Mouse (Mus musculus) stomach, embryonic 16.5 days (tissue): Measurements from ENCODE around the gene Agxt. TPM values are rescaled to one million over a fixed set of nuclear protein-coding genes. Genes with fewer than 3 reads are reported as not detected.

Source experiments
- ATAC-seq: fragments of 200-750 bp; cut with Nextera tagmentation; 2 replicates; pipeline ENCODE4 v1.8.0; 2017; ENCODE audit warnings: moderate number of reproducible peaks, moderate TSS enrichment; ENCODE audit not compliant: insufficient read depth, low FRiP score
- H3K27ac ChIP-seq: fragments of 300-500 bp; sonication (generic); 2 replicates; pipeline ENCODE4 v1.5.1; 2014; ENCODE audit warnings: low read length
- H3K27me3 ChIP-seq: fragments of 300-500 bp; sonication (generic); 2 replicates; pipeline ENCODE4 v1.6.1; 2014; ENCODE audit warnings: low read length, control low read depth, mixed read lengths; ENCODE audit not compliant: control insufficient read depth, insufficient read depth
- H3K36me3 ChIP-seq: fragments of 300-500 bp; sonication (generic); 2 replicates; pipeline ENCODE4 v1.6.1; 2014; ENCODE audit warnings: low read length; ENCODE audit not compliant: control insufficient read depth, insufficient read depth
- H3K4me1 ChIP-seq: fragments of 300-500 bp; sonication (generic); 2 replicates; pipeline ENCODE4 v1.6.1; 2014; ENCODE audit warnings: low read length, control low read depth, mixed read lengths; ENCODE audit not compliant: control insufficient read depth, insufficient read depth
- H3K4me2 ChIP-seq: fragments of 300-500 bp; sonication (generic); 2 replicates; pipeline ENCODE4 v1.6.1; 2014; ENCODE audit warnings: low read depth, low read length, mixed read lengths
- H3K4me3 ChIP-seq: fragments of 300-500 bp; sonication (generic); replicated peaks from 2 replicates; pipeline ENCODE4 v1.5.1; 2014; ENCODE audit warnings: mild to moderate bottlenecking, low read length
- H3K9ac ChIP-seq: fragments of 300-500 bp; sonication (generic); 2 replicates; pipeline ENCODE4 v1.6.1; 2014; ENCODE audit warnings: low read length
- H3K9me3 ChIP-seq: fragments of 300-500 bp; sonication (generic); replicated peaks from 2 replicates; pipeline ENCODE4 v1.6.1; 2016; ENCODE audit warnings: low read length, control low read depth; ENCODE audit not compliant: control insufficient read depth
- WGBS: fragments of 180-500 bp; shearing (Covaris S2); extraction: QIAGEN DNeasy Blood & Tissue Kit; methylation state at CpG from one replicate; pipeline ENCODE4 v1.1.7; 2014; 5-methylcytosine and 5-hydroxymethylcytosine counted together
- polyA plus RNA-seq: library from polyadenylated mRNA; unstranded; fragments of >200 nt; fragmentation: Nextera tagmentation; extraction: Ambion mirVana; gene quantifications from 2 replicates; pipeline ENCODE4 v1.2.1, GENCODE M21; 2015

Agxt gene
- polyA plus RNA-seq, 1 experiment from 2014 or later, result 0.53 TPM

GRCm38 (mm10) chr1:93160501-93161133 is 25.6 kb downstream of the Agxt start, which contains the start of gene 2310007B03Rik:
2310007B03Rik (minus strand) TSS chr1:93160948.
- peak; percentile 73; the same call in 1 of the 2 replicates for ATAC-seq
- H3K9ac ChIP-seq, result peak within 1 kb of the TSS; percentile 54; the same call in 1 of the 2 replicates
- peak within 1 kb of the TSS; percentile 37; the same call in 1 of the 2 replicates for H3K4me2 ChIP-seq
- H3K27me3 ChIP-seq, result no peaks in the 10 kb centered on the region
- H3K27ac ChIP-seq, result peak within 1 kb of the TSS; percentile 88
- H3K9me3 ChIP-seq, result no peaks in the 10 kb centered on the region
- H3K36me3 ChIP-seq, result no peaks in the 10 kb centered on the region
- no peaks in the 10 kb centered on the region; the same call in 1 of the 2 replicates for H3K4me1 ChIP-seq
- H3K4me3 ChIP-seq, result peak within 1 kb of the TSS; percentile 30
- 50% methylated on average over 8 of the region's 8 CpGs for WGBS

DNA sequence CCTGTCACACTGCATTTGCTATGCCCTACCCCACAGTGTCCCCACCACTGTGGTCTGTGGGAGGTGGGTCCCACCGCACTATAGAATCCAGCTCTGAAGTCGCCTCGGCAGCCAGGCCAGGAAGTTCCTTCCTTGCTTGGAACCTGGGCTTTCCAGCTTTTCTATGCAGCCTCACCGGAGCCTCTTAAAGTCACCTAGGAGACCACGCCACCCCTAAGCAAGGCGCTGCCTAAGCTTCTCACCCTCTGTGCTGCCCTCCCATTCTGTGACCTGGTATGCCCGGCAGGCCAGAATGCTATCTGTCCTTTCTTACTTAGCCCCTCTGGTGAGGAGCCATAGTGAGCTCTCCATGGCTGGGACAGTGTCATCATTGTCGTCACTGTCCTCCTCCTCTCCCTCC is 26.3 kb downstream of the Agxt start:
- no peaks in the 10 kb centered on the region for H3K9me3 ChIP-seq
- peak overlapping the region; percentile 88 for H3K27ac ChIP-seq
- H3K36me3 ChIP-seq, result no peaks in the 10 kb centered on the region
- WGBS, result 74% methylated on average over 8 of the region's 8 CpGs
- ATAC-seq, result no peak
- H3K4me3 ChIP-seq, result no peak overlapping the region
- no peak overlapping the region for H3K9ac ChIP-seq
- H3K4me2 ChIP-seq, result no peak overlapping the region
- H3K4me1 ChIP-seq, result no peaks in the 10 kb centered on the region; the same call in 1 of the 2 replicates
- no peaks in the 10 kb centered on the region for H3K27me3 ChIP-seq

GRCm38 (mm10) chr1:93161921-93162320 is 26.9 kb downstream of the Agxt start:
- Histone ChIP-seq H3K9me3 (no peaks in the 10 kb centered on the region), H3K27me3 (no peaks in the 10 kb centered on the region), H3K27ac (no peak overlapping the region), H3K4me3 (no peak overlapping the region), H3K36me3 (no peaks in the 10 kb centered on the region), H3K9ac (no peak overlapping the region), H3K4me2 (no peak overlapping the region), H3K4me1 (no peaks in the 10 kb centered on the region; the same call in 1 of the 2 replicates)
- no peak for ATAC-seq
- 75% methylated on average over 10 of the region's 10 CpGs for WGBS

DNA sequence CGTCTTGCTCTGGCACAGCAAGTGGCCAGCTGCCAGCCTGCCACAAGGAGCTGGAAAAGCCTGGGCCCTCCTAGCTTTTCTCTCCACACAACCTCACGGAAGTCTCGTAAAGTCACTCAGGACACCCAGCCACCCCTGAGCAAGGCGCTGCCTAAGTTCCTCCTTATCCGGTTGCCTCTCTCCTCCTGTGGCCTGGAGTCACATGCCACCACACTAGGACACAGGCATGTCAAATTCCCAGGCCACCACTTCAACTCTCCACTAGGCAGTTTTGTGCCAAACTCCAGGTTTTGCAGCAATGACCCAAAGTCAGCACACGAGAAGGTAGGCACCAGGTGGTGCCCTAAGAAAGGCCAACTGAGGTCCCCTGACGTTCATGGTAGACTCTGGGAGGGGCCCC is 27.5 kb downstream of the Agxt start:
- Histone ChIP-seq H3K9me3 (no peaks in the 10 kb centered on the region), H3K4me1 (no peaks in the 10 kb centered on the region; the same call in 1 of the 2 replicates), H3K27me3 (no peaks in the 10 kb centered on the region), H3K4me2 (no peak overlapping the region), H3K27ac (no peak overlapping the region), H3K36me3 (no peaks in the 10 kb centered on the region), H3K4me3 (no peak overlapping the region), H3K9ac (no peak overlapping the region)
- no peak for ATAC-seq
- WGBS, result 79% methylated on average over 7 of the region's 7 CpGs

DNA sequence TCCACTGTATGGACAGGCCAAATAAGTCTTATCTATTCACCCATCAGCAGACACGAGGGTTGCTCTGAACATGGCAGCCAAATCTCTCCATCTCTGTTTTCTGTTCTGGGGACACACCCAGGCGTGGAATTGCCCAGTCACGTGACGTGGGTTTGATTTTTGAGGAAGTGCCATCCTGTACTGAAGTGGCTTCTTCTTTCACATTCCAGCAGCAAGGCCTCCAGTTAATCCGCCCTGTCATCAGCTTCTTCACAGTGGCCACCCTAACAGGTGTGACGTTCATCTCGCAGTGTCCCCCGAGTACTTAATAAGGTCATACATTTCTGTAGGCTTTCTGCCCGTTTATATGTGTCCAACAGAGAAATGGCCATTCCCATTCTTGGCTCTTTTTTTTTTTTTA is 30.4 kb downstream of the Agxt start:
- no peak overlapping the region for H3K4me2 ChIP-seq
- no peak overlapping the region for H3K4me3 ChIP-seq
- H3K9ac ChIP-seq, result no peak overlapping the region
- no peaks in the 10 kb centered on the region for H3K36me3 ChIP-seq
- H3K27ac ChIP-seq, result no peak overlapping the region
- WGBS, result 75% methylated on average over 9 of the region's 9 CpGs
- no peaks in the 10 kb centered on the region for H3K4me1 ChIP-seq
- H3K27me3 ChIP-seq, result no peaks in the 10 kb centered on the region
- ATAC-seq, result no peak
- H3K9me3 ChIP-seq, result no peaks in the 10 kb centered on the region

DNA sequence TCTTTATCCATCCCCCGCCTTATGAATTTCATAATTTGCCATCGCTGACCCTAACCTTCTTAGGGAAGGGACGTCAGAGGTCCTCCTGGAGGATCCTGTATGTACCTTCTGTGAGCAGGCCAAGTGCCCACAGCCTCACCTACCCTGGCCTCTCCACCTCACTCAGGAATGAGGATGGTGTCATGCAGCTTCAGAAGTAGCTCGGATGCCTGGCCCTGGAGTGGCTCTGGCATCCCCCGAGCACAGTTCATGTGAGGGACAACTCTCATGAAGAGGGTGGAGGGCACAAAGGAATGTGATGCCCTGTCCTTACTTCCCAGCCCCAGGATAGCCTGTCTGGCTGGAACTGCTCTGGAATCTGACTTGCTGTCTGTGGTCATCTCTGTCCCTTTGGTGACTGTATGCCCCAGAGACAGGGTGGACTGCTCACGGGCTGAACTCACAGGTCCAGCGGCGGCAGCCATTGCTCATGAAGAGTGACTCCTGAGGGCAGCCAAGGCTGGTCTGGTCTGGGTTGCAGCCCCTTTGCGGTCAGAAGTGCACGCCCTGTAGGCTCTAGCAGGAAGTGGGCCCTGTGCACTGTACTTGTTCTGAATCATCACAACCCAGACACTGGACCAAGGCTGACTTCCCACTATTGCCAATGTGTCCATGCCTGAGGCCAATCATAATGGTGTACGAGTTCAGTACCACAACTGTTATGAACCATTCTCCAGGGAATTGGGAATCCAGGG is 31.5 kb downstream of the Agxt start:
- Histone ChIP-seq H3K4me1 (no peaks in the 10 kb centered on the region), H3K9ac (0 out of 2 replicates have a peak overlapping the region, but pooled peaks have one; percentile 12), H3K9me3 (no peaks in the 10 kb centered on the region), H3K27ac (no peak overlapping the region), H3K4me3 (no peak overlapping the region), H3K27me3 (no peaks in the 10 kb centered on the region), H3K4me2 (no peak overlapping the region), H3K36me3 (no peaks in the 10 kb centered on the region)
- WGBS, result 81% methylated on average over 11 of the region's 11 CpGs
- no peak for ATAC-seq

DNA sequence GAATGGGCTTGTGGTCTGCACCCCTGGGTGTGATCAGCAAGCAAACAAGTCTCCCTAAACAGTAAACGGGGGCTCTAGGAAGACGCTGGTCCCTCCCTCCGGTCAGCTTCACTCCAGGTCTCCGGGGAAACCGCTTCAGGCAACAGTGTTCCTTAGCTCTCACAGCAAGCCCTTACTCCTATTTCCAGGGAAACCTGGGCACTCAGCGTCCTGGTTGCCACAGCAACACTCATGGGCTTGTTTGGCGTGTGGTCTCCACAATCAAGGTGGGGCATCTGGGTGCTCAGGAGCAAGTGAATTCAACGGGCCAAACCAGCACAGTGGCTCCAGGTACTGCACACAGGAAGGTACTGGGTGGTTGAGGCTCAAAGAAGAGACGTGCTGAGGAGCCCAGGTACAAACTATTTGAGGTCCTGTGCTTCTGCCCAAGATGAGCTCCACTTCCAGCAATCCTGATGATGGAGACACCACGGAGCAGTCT is 33.3 kb downstream of the Agxt start, which contains the start of gene Crocc2:
Gene Crocc2, plus strand, starts transcription at position 431 of the 481 bp plus-strand sequence.
- Histone ChIP-seq H3K9ac (no peak within 1 kb of the TSS), H3K4me1 (no peaks in the 10 kb centered on the region), H3K4me3 (no peak within 1 kb of the TSS), H3K4me2 (no peak within 1 kb of the TSS), H3K27me3 (no peaks in the 10 kb centered on the region), H3K27ac (no peak within 1 kb of the TSS), H3K36me3 (no peaks in the 10 kb centered on the region), H3K9me3 (no peaks in the 10 kb centered on the region)
- WGBS, result 41% methylated on average over 10 of the region's 10 CpGs
- no peak; the same call in 1 of the 2 replicates for ATAC-seq

- Histone ChIP-seq H3K4me2 (no peak overlapping the region), H3K36me3 (no peaks in the 10 kb centered on the region), H3K4me3 (no peak overlapping the region), H3K4me1 (peaks cover 14% of the 10 kb centered on the region), H3K9me3 (no peaks in the 10 kb centered on the region), H3K27me3 (peaks cover 4% of the 10 kb centered on the region; the same call in 1 of the 2 replicates), H3K9ac (no peak overlapping the region), H3K27ac (peak overlapping the region; percentile 46)
- 60% methylated on average over 4 of the region's 4 CpGs for WGBS
- no peak for ATAC-seq
Observed at GRCm38 (mm10) chr1:93173665-93174064, 38.6 kb downstream of the Agxt start.

GRCm38 (mm10) chr1:93174399-93174798 is 39.4 kb downstream of the Agxt start:
- no peaks in the 10 kb centered on the region for H3K36me3 ChIP-seq
- ATAC-seq, result peak; percentile 59; the same call in 1 of the 2 replicates
- H3K9ac ChIP-seq, result no peak overlapping the region
- 0% methylated on average over 4 of the region's 4 CpGs for WGBS
- no peaks in the 10 kb centered on the region for H3K9me3 ChIP-seq
- peaks cover 4% of the 10 kb centered on the region; the same call in 1 of the 2 replicates for H3K27me3 ChIP-seq
- peaks cover 14% of the 10 kb centered on the region for H3K4me1 ChIP-seq
- H3K4me3 ChIP-seq, result no peak overlapping the region
- no peak overlapping the region for H3K4me2 ChIP-seq
- peak overlapping the region; percentile 46 for H3K27ac ChIP-seq
